ENCODE assay signal across 8 mouse cellular contexts in the genomic region with DNA sequence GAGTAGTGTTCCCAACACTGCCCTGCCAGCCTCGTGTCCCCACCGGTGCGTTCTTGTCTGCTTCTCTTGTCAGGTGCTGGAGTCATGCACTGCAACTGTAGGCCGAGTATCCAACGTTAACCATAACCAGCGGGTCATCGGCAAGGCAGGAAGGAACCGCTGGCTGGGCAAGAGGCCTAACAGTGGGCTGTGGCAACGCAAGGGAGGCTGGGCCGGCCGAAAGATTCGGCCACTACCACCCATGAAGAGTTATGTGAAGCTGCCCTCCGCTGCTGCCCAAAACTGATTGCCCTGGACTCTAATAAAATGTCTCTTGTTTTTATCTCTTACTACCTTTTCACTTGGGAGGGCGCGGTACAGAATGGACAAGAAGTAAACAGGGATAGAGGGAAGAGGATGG. TPM values are rescaled to one million over a fixed set of nuclear protein-coding genes. Genes with fewer than 3 reads are reported as not detected.
DNase-seq lines count a peak whose midpoint lies in the region; ATAC-seq and TF ChIP-seq lines count a peak whose summit lies in the region.

No protein-coding gene starts in this region.

- H3K9me3 ChIP-seq in limb, embryonic 14.5 days (ENCODE audit: control insufficient read depth, low read length) = no peaks in the 10 kb centered on the region; the same call in 1 of the 2 replicates
- H3K9me3 ChIP-seq in stomach, embryonic 16.5 days (replicated peaks; ENCODE audit: control insufficient read depth, low read length) = no peaks in the 10 kb centered on the region

- peaks cover 22% of the 10 kb centered on the region for H3K4me1 ChIP-seq in thymus, adult 2 months (replicated peaks; ENCODE audit: control insufficient read depth, insufficient read depth, low read length)
- peaks cover 27% of the 10 kb centered on the region for H3K4me1 ChIP-seq in limb, embryonic 14.5 days (ENCODE audit: control insufficient read depth, insufficient read depth, low read length)
- peaks cover 27% of the 10 kb centered on the region for H3K4me1 ChIP-seq in stomach, embryonic 16.5 days (ENCODE audit: control insufficient read depth, insufficient read depth, low read length)

- no peaks in the 10 kb centered on the region for H3K36me3 ChIP-seq in thymus, adult 2 months (ENCODE audit: control insufficient read depth, insufficient read depth, low read length)
- peaks cover 48% of the 10 kb centered on the region for H3K36me3 ChIP-seq in limb, embryonic 14.5 days (ENCODE audit: control insufficient read depth, insufficient read depth, low read length)
- H3K36me3 ChIP-seq in stomach, embryonic 16.5 days (ENCODE audit: control insufficient read depth, insufficient read depth, low read length) = peaks cover 23% of the 10 kb centered on the region

- H3K4me2 ChIP-seq in limb, embryonic 14.5 days (replicated peaks; ENCODE audit: low read depth, low read length, severe bottlenecking) = peak overlapping the region; percentile 63
- peak overlapping the region; percentile 76 for H3K4me2 ChIP-seq in stomach, embryonic 16.5 days (ENCODE audit: low read depth, low read length)

- TF ChIP-seq POLR2A in thymus, adult 2 months (IDR thresholded peaks at IDR 0.05; ENCODE audit: control insufficient read depth, extremely low read depth, insufficient read depth, low read length, poor library complexity) = no peak
- no peak for TF ChIP-seq POLR2A in limb, embryonic 14.5 days (IDR thresholded peaks at IDR 0.05; ENCODE audit: borderline replicate concordance, extremely low read depth, insufficient read depth, insufficient read length)

- 72% methylated on average over 15 of the region's 15 CpGs for WGBS in thymus, adult 2 months
- WGBS in limb, embryonic 14.5 days = 32% methylated on average over 15 of the region's 15 CpGs
- WGBS in stomach, embryonic 16.5 days = 33% methylated on average over 15 of the region's 15 CpGs

- peak overlapping the region; percentile 92; the same call in 1 of the 2 replicates for H3K9ac ChIP-seq in limb, embryonic 14.5 days (ENCODE audit: low read depth, low read length, severe bottlenecking)
- H3K9ac ChIP-seq in stomach, embryonic 16.5 days (ENCODE audit: low read length) = peak overlapping the region; percentile 89

- TF ChIP-seq CTCF in thymus, adult 2 months (IDR thresholded peaks at IDR 0.05; ENCODE audit: borderline replicate concordance, control insufficient read depth, extremely low read depth, insufficient read depth, low read length, poor library complexity) = no peak

- H3K4me3 ChIP-seq in thymus, adult 2 months (ENCODE audit: control insufficient read depth, insufficient read depth, low read length) = peak overlapping the region; percentile 71
- H3K4me3 ChIP-seq in limb, embryonic 14.5 days (replicated peaks; ENCODE audit: low read length) = peak overlapping the region; percentile 76
- H3K4me3 ChIP-seq in stomach, embryonic 16.5 days (replicated peaks; ENCODE audit: low read length) = peak overlapping the region; percentile 75

- H3K27me3 ChIP-seq in thymus, adult 2 months (ENCODE audit: control insufficient read depth, insufficient read depth, low read length) = no peaks in the 10 kb centered on the region
- H3K27me3 ChIP-seq in limb, embryonic 14.5 days (ENCODE audit: control insufficient read depth, insufficient read depth, low read length) = no peaks in the 10 kb centered on the region
- no peaks in the 10 kb centered on the region for H3K27me3 ChIP-seq in stomach, embryonic 16.5 days (ENCODE audit: control insufficient read depth, insufficient read depth, low read length)

- no peak for ATAC-seq in limb, embryonic 14.5 days (ENCODE audit: low FRiP score, low read depth)
- ATAC-seq in stomach, embryonic 16.5 days (ENCODE audit: insufficient read depth, low FRiP score) = no peak

- H3K27ac ChIP-seq in thymus, adult 2 months (ENCODE audit: control insufficient read depth, insufficient read depth, low read length) = peak overlapping the region; percentile 50
- peak overlapping the region; percentile 96 for H3K27ac ChIP-seq in limb, embryonic 14.5 days (replicated peaks; ENCODE audit: low read depth, low read length)
- H3K27ac ChIP-seq in stomach, embryonic 16.5 days (ENCODE audit: low read length) = peak overlapping the region; percentile 97

- DNase-seq in adrenal gland, postnatal 14 days = peak; percentile 35
- no peak for DNase-seq in adrenal gland, adult 8-10 months
- no peak for DNase-seq in thymus, adult 2 months
- no peak for DNase-seq in thymus, adult 18-20 months
- DNase-seq in limb, embryonic 14.5 days (ENCODE audit: low spot score) = no peak
- no peak for DNase-seq in natural killer cell, adult 2 months (ENCODE audit: low spot score in 2 of 2)
- DNase-seq in gastrocnemius, postnatal 25 days = no peak

RNA-seq across cellular contexts. Expression of gene Cul7, which starts 0.3 kb away (rescaled TPM):
- total RNA-seq in adrenal gland, postnatal 14 days (2021) = 45.5 and 52.3 TPM in 2 replicates
- total RNA-seq in adrenal gland, adult 8-10 months (2022) = 10 to 100 TPM; 42.0 to 53.5 (median 47.2) TPM
- 47.9 and 50.1 TPM in 2 replicates for polyA plus RNA-seq in thymus, adult 2 months (2012; rRNA removed)
- polyA plus RNA-seq in limb, embryonic 14.5 days (2012; rRNA removed) = 135 and 149 TPM in 2 replicates
- 52.6 and 58.2 TPM in 2 replicates for polyA plus RNA-seq in limb, embryonic 14.5 days (2014; fragmentation: Nextera tagmentation; extraction: Ambion mirVana)
- 51.2 and 54.8 TPM in 2 replicates for polyA plus RNA-seq in stomach, embryonic 16.5 days (2015; fragmentation: Nextera tagmentation; extraction: Ambion mirVana)
- total RNA-seq in gastrocnemius, postnatal 25 days (2021) = 10 to 100 TPM in 1 of 2 experiments, 1 to 10 TPM in 1; 8.8 to 14.4 TPM

RNA-seq across cellular contexts. Expression of gene Mrpl2, which starts 3.8 kb away (rescaled TPM):
- total RNA-seq in adrenal gland, postnatal 14 days (2021) = 127 and 134 TPM in 2 replicates
- 100 to 1,000 TPM in 2 of 4 experiments, 10 to 100 TPM in 2; 91.8 to 122 (median 104) TPM for total RNA-seq in adrenal gland, adult 8-10 months (2022)
- 68.3 and 91.0 TPM in 2 replicates for polyA plus RNA-seq in thymus, adult 2 months (2012; rRNA removed)
- 68.0 and 91.1 TPM in 2 replicates for polyA plus RNA-seq in limb, embryonic 14.5 days (2012; rRNA removed)
- polyA plus RNA-seq in limb, embryonic 14.5 days (2014; fragmentation: Nextera tagmentation; extraction: Ambion mirVana) = 103 and 113 TPM in 2 replicates
- 94.1 and 99.9 TPM in 2 replicates for polyA plus RNA-seq in stomach, embryonic 16.5 days (2015; fragmentation: Nextera tagmentation; extraction: Ambion mirVana)
- total RNA-seq in gastrocnemius, postnatal 25 days (2021) = 100 to 1,000 TPM in 1 of 2 experiments, 10 to 100 TPM in 1; 99.2 to 110 TPM

RNA-seq across cellular contexts. Expression of gene Klc4, which starts 4.0 kb away (rescaled TPM):
- total RNA-seq in adrenal gland, postnatal 14 days (2021) = 32.3 and 34.7 TPM in 2 replicates
- total RNA-seq in adrenal gland, adult 8-10 months (2022) = 10 to 100 TPM; 42.3 to 59.8 (median 53.2) TPM
- 22.6 and 24.0 TPM in 2 replicates for polyA plus RNA-seq in thymus, adult 2 months (2012; rRNA removed)
- 19.5 and 20.4 TPM in 2 replicates for polyA plus RNA-seq in limb, embryonic 14.5 days (2012; rRNA removed)
- polyA plus RNA-seq in limb, embryonic 14.5 days (2014; fragmentation: Nextera tagmentation; extraction: Ambion mirVana) = 19.3 and 21.5 TPM in 2 replicates
- 41.4 and 46.7 TPM in 2 replicates for polyA plus RNA-seq in stomach, embryonic 16.5 days (2015; fragmentation: Nextera tagmentation; extraction: Ambion mirVana)
- total RNA-seq in gastrocnemius, postnatal 25 days (2021) = 10 to 100 TPM; 12.7 to 15.0 TPM

RNA-seq across cellular contexts. Expression of gene Ptk7, which starts 20.5 kb away (rescaled TPM):
- total RNA-seq in adrenal gland, postnatal 14 days (2021) = 13.8 and 16.0 TPM in 2 replicates
- total RNA-seq in adrenal gland, adult 8-10 months (2022) = 10 to 100 TPM in 2 of 4 experiments, 1 to 10 TPM in 2; 8.7 to 11.2 (median 9.9) TPM
- 11.9 and 15.8 TPM in 2 replicates for polyA plus RNA-seq in thymus, adult 2 months (2012; rRNA removed)
- polyA plus RNA-seq in limb, embryonic 14.5 days (2012; rRNA removed) = 89.4 and 116 TPM in 2 replicates
- polyA plus RNA-seq in limb, embryonic 14.5 days (2014; fragmentation: Nextera tagmentation; extraction: Ambion mirVana) = 73.8 and 84.6 TPM in 2 replicates
- 93.9 and 94.9 TPM in 2 replicates for polyA plus RNA-seq in stomach, embryonic 16.5 days (2015; fragmentation: Nextera tagmentation; extraction: Ambion mirVana)
- total RNA-seq in gastrocnemius, postnatal 25 days (2021) = 1 to 10 TPM; 1.1 to 1.3 TPM

RNA-seq across cellular contexts. Expression of gene Rrp36, which starts 24.3 kb away (rescaled TPM):
- 23.7 and 25.7 TPM in 2 replicates for total RNA-seq in adrenal gland, postnatal 14 days (2021)
- total RNA-seq in adrenal gland, adult 8-10 months (2022) = 10 to 100 TPM; 24.9 to 31.8 (median 30.6) TPM
- polyA plus RNA-seq in thymus, adult 2 months (2012; rRNA removed) = 43.8 and 47.8 TPM in 2 replicates
- polyA plus RNA-seq in limb, embryonic 14.5 days (2012; rRNA removed) = 47.2 and 48.5 TPM in 2 replicates
- polyA plus RNA-seq in limb, embryonic 14.5 days (2014; fragmentation: Nextera tagmentation; extraction: Ambion mirVana) = 36.8 and 52.4 TPM in 2 replicates
- polyA plus RNA-seq in stomach, embryonic 16.5 days (2015; fragmentation: Nextera tagmentation; extraction: Ambion mirVana) = 49.7 and 52.4 TPM in 2 replicates
- 10 to 100 TPM in 1 of 2 experiments, 1 to 10 TPM in 1; 7.5 to 12.1 TPM for total RNA-seq in gastrocnemius, postnatal 25 days (2021)
